Mouse (Mus musculus): ENCODE data around the gene Rufy3. TPM values are rescaled to one million over a fixed set of nuclear protein-coding genes. Genes with fewer than 3 reads are reported as not detected.

Gene Rufy3
- total RNA-seq, 2 experiments from 2014 or later: 158 to 162 TPM

- DNase-seq (ENCODE audit: extremely low spot score in 1 of 2, low spot score in 1 of 2): no peak
Measured at GRCm38 (mm10) chr5:88616988-88617387, 52.1 kb downstream of the Rufy3 start.

GRCm38 (mm10) chr5:88627545-88627944 lies 62.7 kb downstream of the Rufy3 start:
- DNase-seq (ENCODE audit: extremely low spot score in 1 of 2, low spot score in 1 of 2): no peak

- no peak for DNase-seq (ENCODE audit: extremely low spot score in 1 of 2, low spot score in 1 of 2)
Measured at GRCm38 (mm10) chr5:88629125-88629524, 64.3 kb downstream of the Rufy3 start.

DNA sequence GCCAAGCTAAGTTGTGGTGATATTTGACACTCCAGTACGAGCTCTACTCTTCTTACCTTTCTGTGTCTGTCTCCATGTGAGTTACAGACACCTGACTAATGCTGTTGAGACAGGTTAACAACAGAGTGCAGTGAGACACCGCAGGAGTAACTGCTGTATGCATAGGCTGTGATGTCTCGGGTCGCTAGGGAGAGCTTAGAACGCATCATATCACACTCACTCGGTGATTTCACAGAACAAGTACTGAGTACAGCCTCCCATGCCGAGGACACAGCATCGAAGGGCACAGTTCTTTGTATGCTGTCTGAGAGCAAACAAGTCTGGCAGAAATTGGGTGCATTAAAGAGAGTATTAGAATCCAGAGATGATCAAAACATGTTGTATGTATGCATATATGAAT lies 65.1 kb downstream of the Rufy3 start:
- no peak for DNase-seq (ENCODE audit: extremely low spot score in 1 of 2, low spot score in 1 of 2)

DNA sequence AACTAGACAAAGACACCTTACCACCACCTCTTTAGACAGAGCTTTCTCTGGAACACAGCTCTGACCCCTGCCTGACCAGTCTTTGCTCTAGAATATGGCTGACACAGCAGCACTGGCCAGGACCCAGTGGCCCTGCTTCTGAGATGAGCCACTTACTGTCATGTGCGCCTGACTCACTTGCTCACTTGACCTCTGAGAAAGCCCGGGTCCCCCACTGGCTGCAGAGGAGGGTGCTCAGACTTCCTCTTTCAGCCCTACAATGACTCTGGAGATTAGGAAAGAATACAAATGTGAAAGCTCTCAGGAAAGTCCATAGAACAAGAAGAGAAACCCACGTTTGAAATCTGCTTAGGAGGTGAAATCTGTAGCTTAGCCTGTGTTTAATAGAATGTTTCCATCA lies 66.0 kb downstream of the Rufy3 start:
- no peak for DNase-seq (ENCODE audit: extremely low spot score in 1 of 2, low spot score in 1 of 2)

- no peak for DNase-seq (ENCODE audit: extremely low spot score in 1 of 2, low spot score in 1 of 2)
Measured at GRCm38 (mm10) chr5:88631545-88631944, 66.7 kb downstream of the Rufy3 start.

GRCm38 (mm10) chr5:88632463-88632862 lies 67.6 kb downstream of the Rufy3 start:
- no peak for DNase-seq (ENCODE audit: extremely low spot score in 1 of 2, low spot score in 1 of 2)

DNA sequence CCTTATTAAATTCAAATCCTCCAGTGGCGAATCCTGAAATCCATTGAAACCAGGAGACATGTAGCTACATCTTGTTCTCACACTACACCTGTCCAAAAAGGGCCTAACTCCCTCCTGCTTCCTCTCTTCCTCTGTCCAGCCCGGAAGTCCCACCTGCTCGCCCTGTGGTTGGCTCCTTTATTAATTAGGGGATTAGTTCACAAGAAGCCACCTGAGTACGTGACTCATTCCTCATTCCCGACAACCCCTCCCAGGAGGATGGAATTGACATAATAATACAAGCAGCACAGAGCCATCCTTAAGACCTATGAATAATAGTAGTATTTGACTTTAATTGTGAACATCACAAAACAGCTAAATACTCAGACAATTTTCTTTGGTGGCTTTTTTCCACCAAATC lies 69.2 kb downstream of the Rufy3 start:
- DNase-seq (ENCODE audit: extremely low spot score in 1 of 2, low spot score in 1 of 2): no peak

- no peak for DNase-seq (ENCODE audit: extremely low spot score in 1 of 2, low spot score in 1 of 2)
Measured at GRCm38 (mm10) chr5:88642786-88643185, 77.9 kb downstream of the Rufy3 start.

DNA sequence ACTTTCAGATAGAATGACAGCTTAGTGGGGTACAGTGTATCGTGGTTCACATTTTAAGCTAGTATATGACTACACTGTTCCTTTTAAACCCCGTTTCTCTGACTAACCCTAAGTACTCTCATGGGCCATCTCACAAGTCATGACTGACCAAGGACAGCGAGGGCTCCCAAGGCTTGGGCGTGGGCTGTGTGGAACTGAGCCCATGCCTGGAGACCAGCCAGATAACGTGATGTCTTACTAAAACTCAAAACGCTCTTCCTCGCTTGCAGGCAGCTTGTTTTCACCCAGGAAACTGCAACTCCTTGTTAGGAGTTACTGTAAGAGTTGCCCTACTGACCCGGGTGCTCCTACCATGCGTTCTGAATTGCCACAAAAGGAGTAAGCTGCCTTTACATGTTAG lies 78.7 kb downstream of the Rufy3 start:
- no peak for DNase-seq (ENCODE audit: extremely low spot score in 1 of 2, low spot score in 1 of 2)

- DNase-seq (ENCODE audit: extremely low spot score in 1 of 2, low spot score in 1 of 2): no peak
Measured at GRCm38 (mm10) chr5:88644901-88645300, 80.1 kb downstream of the Rufy3 start.

DNA sequence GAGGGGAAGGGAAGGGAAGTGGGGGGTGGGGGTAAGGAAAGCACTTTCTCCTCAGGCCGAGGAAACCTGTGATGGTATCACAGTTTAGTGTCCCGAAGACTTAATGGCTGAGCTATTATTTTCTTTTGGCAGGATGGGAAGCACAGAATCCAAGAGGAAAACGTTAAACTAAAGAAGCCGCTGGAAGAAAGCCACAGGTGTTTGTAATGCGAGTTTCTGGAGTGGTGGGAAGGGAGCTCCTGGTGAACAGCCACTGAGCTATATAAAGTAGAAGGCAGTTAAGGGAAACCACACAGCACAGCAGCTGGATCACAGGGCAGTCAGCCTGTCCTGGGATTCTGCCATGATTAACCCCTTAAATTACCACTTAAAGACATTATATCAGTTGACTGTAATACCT lies 80.6 kb downstream of the Rufy3 start:
- DNase-seq (ENCODE audit: extremely low spot score in 1 of 2, low spot score in 1 of 2): no peak

DNA sequence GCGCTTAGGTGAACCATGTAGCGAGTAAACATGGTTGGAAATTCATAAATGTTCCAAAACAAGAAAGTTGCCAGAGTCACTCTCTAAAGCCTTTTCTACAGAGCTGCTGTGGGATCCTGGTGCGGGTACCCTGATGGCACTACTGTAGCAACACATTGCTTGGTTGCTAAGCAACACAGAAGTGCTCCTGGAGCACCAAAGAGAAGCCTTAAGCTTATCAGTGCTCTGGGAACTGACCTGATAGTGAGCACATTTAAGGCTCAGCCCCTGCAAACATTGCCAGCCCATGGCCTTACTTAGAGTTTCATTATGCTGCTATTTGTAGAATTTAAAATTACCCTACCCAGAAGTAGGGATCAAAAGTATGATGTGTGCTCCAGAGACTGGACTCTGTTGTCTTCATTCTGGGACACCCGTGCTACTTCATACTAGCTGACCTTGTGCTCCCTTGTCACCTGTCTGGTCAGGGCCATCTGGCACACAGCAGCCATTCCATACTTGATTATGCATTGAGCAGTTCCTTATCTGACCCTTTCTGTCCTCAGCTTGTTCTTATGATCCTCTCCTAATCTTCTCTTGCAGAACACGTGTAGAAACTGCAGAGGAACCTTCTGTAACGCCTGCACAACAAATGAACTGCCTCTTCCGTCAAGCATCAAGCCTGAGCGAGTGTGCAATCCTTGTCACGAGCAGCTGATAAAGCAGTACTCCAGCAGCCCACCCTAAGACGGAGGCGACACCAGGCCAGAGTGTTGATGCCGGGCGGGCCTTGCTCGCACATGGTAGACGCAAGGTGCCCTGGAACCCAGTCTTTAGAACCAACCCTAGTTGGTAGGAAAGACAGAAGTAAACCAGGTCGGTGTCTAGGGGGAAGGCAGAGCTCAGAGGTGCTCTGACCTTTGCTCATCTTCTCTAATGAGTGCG lies 84.7 kb downstream of the Rufy3 start:
- DNase-seq (ENCODE audit: extremely low spot score in 1 of 2, low spot score in 1 of 2): no peak

- DNase-seq (ENCODE audit: extremely low spot score in 1 of 2, low spot score in 1 of 2): no peak
Measured at GRCm38 (mm10) chr5:88652589-88652988, 87.7 kb downstream of the Rufy3 start.

DNA sequence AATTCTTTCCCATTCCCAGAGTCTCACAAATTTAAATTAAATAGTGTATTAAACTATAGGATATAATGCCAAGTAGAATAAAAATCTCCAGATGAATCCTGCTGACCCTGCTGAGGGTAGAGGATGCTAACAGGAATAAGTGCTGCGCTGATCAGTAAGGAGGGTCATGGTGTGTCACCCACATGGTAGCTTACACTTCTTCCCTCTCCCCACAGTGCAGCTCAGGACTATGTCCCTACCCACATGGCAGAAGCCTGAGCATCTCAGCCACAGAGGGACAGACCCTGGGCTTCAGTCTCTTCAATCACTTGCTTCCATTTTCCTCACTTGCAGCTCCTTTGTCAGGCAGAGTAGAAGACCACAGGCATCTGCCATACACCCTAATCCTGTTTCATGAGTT lies 93.0 kb downstream of the Rufy3 start:
- DNase-seq (ENCODE audit: extremely low spot score in 1 of 2, low spot score in 1 of 2): no peak

- no peak for DNase-seq (ENCODE audit: extremely low spot score in 1 of 2, low spot score in 1 of 2)
Measured at GRCm38 (mm10) chr5:88663151-88663550, 98.3 kb downstream of the Rufy3 start.

DNA sequence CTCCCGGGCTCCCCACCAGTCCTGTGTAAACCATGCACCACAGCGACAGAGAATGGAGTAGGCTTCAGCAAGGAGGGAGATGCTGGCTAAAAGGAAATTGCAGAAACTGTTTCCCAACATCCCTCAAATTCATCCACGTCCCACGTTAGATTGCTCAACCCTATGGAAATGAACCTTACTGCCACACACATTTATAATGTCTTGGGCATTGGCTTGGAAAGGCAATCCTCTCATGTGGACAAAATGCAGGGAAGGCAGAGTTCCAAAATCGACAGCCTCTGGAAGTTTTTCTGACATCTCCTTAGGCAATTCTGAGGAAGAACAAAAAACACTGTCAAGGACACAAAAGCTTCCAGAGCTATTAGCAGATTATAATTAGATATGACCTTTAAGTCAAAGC lies 99.0 kb downstream of the Rufy3 start:
- DNase-seq (ENCODE audit: extremely low spot score in 1 of 2, low spot score in 1 of 2): no peak

DNA sequence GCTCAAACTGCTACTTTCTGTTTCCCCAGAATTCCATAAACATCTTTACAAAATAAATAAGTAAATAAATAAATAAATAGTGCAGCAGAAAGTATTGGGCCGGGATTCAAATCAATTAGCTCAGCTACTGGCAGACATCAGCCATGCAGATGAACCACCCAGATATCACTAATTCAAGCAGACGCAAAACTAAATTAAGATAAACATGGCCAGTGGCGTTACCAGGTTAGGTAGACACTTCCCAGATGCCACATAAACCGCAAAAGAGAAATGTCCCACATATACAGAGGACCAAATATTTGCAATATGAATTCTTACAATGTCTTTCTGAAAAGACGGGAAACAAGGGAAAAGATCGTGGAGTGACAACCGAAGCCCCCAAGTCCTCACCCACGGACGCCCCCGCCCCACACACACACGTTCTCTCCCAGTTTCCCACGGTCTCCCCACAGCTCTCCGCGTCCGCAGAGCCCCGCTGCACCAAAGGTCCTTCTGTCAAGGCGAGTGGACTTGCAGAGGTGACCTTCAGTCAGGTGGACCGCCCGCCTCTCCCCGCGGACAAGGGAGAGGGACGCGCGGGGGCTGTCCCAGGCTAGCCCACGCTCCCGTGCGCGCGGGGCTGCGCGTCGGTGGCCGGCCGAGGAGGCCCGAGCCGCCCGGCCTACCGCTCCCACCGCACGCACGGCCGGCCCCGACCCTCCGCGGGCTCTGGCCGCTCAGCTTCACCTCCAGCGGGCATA lies 110.0 kb downstream of the Rufy3 start:
- DNase-seq (ENCODE audit: extremely low spot score in 1 of 2, low spot score in 1 of 2): peak; percentile 19 to 23

DNA sequence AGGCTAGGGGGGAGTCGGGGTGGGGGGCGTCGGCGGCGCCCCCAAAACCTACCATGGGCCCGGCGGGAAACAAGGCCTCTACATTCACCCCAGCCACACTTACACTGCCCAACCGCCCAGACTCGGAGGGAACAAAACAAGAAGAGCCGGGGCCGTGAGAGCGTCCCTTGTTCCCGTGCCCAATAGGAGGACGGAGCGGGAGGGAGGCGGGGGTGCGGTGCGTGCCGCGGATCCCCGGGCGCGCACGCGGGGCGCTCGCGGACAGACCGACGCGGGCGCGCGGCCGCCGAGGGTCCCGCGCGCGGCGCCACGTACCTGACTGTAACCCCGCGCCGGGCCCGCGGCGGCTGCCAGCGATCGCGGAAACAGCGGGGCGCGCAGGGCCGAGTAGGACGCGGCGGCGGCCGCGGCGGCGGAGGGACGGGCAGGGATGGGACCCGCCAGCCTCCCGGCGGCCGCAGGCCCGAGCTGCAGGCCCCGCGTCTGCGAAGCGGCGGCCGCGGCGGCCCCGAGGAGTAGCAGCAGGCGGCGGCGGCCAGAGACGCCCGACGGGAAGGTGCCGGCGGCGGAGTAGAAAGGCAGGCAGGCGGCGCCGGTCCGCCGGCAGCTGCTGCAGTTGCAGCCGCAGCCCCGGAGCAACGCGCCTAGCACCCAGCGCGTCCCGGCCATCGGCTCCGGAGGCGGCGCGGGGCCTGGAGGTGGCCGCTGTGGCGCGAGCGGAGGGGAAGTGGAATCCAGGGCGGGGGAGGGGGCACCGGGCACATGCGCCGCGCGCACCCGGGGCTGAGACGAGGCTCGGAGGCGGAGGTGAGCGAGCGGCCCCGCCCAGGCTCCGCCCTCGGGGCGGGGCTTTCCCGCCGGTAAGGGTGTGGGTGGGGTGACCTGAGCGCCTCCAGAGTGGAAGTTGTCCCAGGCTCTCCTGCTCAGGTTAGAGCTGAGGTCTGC lies 110.9 kb downstream of the Rufy3 start, which contains the start of gene Grsf1:
Gene Grsf1 (minus strand): TSS at position 729 of the 945 bp plus-strand sequence.
- DNase-seq (ENCODE audit: extremely low spot score in 1 of 2, low spot score in 1 of 2): peak; percentile 79 to 88

- DNase-seq (ENCODE audit: extremely low spot score in 1 of 2, low spot score in 1 of 2): no peak
Measured at GRCm38 (mm10) chr5:88678929-88679328, 114.1 kb downstream of the Rufy3 start.
